Mouse (Mus musculus) neural tube, embryonic 10.5 days (tissue): Measurements from ENCODE around the gene Gtf3c5.

Source experiments
- DNase-seq: peaks from one replicate; pipeline ENCODE4 v3.0.0-alpha.2; 2017; ENCODE audit warnings: low spot score; ENCODE audit errors: extremely low spot score

Gtf3c5 gene

GRCm38 (mm10) chr2:28583651-28584050 is at the start of gene Gtf3c5:
Gene Gtf3c5, minus strand, starts transcription at chr2:28583751.
- DNase-seq: no peak

GRCm38 (mm10) chr2:28633136-28633535 is 49.6 kb upstream of the Gtf3c5 start:
- DNase-seq: no peak

- no peak for DNase-seq
Measured at GRCm38 (mm10) chr2:28632626-28633025, 49.1 kb upstream of the Gtf3c5 start.

- peak; percentile 33 for DNase-seq
Measured at GRCm38 (mm10) chr2:28629911-28630381, 46.4 kb upstream of the Gtf3c5 start.

GRCm38 (mm10) chr2:28628053-28628452 is 44.5 kb upstream of the Gtf3c5 start:
- DNase-seq: no peak

- DNase-seq: no peak
Measured at GRCm38 (mm10) chr2:28626038-28626437, 42.5 kb upstream of the Gtf3c5 start.

- no peak for DNase-seq
Measured at GRCm38 (mm10) chr2:28624870-28625269, 41.3 kb upstream of the Gtf3c5 start.

- DNase-seq: peak; percentile 55
Measured at GRCm38 (mm10) chr2:28622521-28623124, 39.1 kb upstream of the Gtf3c5 start.

- DNase-seq: no peak
Measured at GRCm38 (mm10) chr2:28621664-28622171, 38.2 kb upstream of the Gtf3c5 start, which contains the start of gene Gfi1b. Gene Gfi1b, minus strand, starts transcription at chr2:28621982.

GRCm38 (mm10) chr2:28621111-28621510 is 37.6 kb upstream of the Gtf3c5 start:
- DNase-seq: no peak

- no peak for DNase-seq
Measured at GRCm38 (mm10) chr2:28620522-28620921, 37.0 kb upstream of the Gtf3c5 start.

GRCm38 (mm10) chr2:28619369-28619768 is 35.8 kb upstream of the Gtf3c5 start:
- no peak for DNase-seq

- DNase-seq: no peak
Measured at GRCm38 (mm10) chr2:28618777-28619336, 35.3 kb upstream of the Gtf3c5 start.

GRCm38 (mm10) chr2:28617498-28618486 is 34.2 kb upstream of the Gtf3c5 start:
- no peak for DNase-seq

GRCm38 (mm10) chr2:28616874-28617273 is 33.3 kb upstream of the Gtf3c5 start:
- DNase-seq: no peak

- DNase-seq: no peak
Measured at GRCm38 (mm10) chr2:28616358-28616757, 32.8 kb upstream of the Gtf3c5 start.

GRCm38 (mm10) chr2:28613599-28613998 is 30.0 kb upstream of the Gtf3c5 start:
- DNase-seq: no peak

GRCm38 (mm10) chr2:28612436-28613063 is 29.0 kb upstream of the Gtf3c5 start:
- DNase-seq: no peak

- DNase-seq: no peak
Measured at GRCm38 (mm10) chr2:28611407-28611787, 27.8 kb upstream of the Gtf3c5 start.

- DNase-seq: no peak
Measured at GRCm38 (mm10) chr2:28610716-28611406, 27.3 kb upstream of the Gtf3c5 start.

GRCm38 (mm10) chr2:28609851-28610250 is 26.3 kb upstream of the Gtf3c5 start:
- no peak for DNase-seq
